In the genomic region with DNA sequence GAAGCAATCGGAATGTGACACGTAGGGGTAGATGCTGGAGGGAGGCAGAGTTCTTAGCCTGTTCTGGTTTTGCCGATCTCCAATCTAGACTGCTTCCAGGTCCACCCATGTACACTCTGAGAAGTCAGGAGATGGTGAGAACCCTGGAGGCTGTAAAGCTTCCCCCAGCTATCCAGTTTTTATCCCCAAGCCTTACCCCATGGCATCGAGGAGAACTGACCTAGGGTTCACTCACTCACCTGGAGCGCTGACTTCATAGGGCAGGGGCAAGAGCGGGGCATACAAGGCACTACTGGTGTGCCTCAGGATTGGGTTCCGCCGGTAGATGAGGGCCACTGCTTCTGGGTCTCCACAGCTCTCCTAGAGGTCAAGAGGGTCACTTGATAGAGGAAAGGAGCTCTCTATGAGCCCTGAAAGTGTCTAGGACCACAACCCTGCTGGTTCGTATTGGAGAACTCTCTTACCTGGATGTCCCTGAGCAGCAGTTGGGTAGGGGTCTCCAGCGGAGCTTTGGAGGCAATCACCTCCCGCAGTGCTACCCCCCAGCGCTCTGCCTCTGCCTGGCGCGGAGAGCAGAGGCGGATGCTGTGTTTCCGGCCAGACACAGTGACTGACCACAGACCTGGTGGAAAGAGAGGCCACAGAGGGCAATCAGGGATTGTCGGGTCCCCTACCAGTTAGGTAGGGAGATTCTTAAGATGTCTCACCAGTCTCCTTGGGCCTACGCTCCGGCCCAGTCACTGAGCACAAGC, we compare ENCODE assay signal across 1 mouse cellular context.
TF ChIP-seq lines count a peak whose summit lies in the region.

No protein-coding gene starts in this region.

TF ChIP-seq in myocyte, 11 proteins besides CTCF, POLR2A, EP300 and RAD21 (continued from another document):
- TF ChIP-seq CEBPB (IDR thresholded peaks at IDR 0.05; ENCODE audit: insufficient read depth, poor library complexity, severe bottlenecking) (no peak), USF1 (IDR thresholded peaks at IDR 0.05; ENCODE audit: low read depth) (no peak), REST (IDR thresholded peaks at IDR 0.05; ENCODE audit: insufficient read depth, insufficient read length) (no peak), POLR2AphosphoS2 (IDR thresholded peaks at IDR 0.05; ENCODE audit: insufficient read length, low read depth) (no peak)
